Mouse (Mus musculus) midbrain, embryonic 11.5 days (tissue): ENCODE data around the gene Ptpro. TPM values are rescaled to one million over a fixed set of nuclear protein-coding genes. Genes with fewer than 3 reads are reported as not detected.

ENCODE experiments used
- ATAC-seq: fragments of 200-750 bp; cut with Nextera tagmentation; 2 replicates; pipeline ENCODE4 v1.8.0; 2017; ENCODE audit warnings: moderate TSS enrichment, moderate library complexity; ENCODE audit not compliant: low FRiP score
- DNase-seq: peaks from one replicate; pipeline ENCODE4 v3.0.0; 2015; ENCODE audit warnings: low spot score; ENCODE audit errors: missing footprints
- H3K27ac ChIP-seq: fragments of 300-500 bp; sonication (generic); 2 replicates; pipeline ENCODE4 v1.5.1; 2014; ENCODE audit warnings: low read depth, low read length
- H3K27me3 ChIP-seq: fragments of 300-500 bp; sonication (generic); 2 replicates; pipeline ENCODE4 v1.6.1; 2014; ENCODE audit warnings: mild to moderate bottlenecking, low read length, moderate library complexity, mixed read lengths; ENCODE audit not compliant: control insufficient read depth, insufficient read depth
- H3K36me3 ChIP-seq: fragments of 300-500 bp; sonication (generic); 2 replicates; pipeline ENCODE4 v1.6.1; 2014; ENCODE audit warnings: mild to moderate bottlenecking, low read length, moderate library complexity, mixed read lengths; ENCODE audit not compliant: control insufficient read depth, insufficient read depth
- H3K4me1 ChIP-seq: fragments of 300-500 bp; sonication (generic); 2 replicates; pipeline ENCODE4 v1.6.1; 2014; ENCODE audit warnings: low read length; ENCODE audit not compliant: control insufficient read depth, insufficient read depth
- H3K4me2 ChIP-seq: fragments of 300-500 bp; sonication (generic); 2 replicates; pipeline ENCODE4 v1.6.1; 2014; ENCODE audit warnings: mild to moderate bottlenecking, moderate library complexity
- H3K4me3 ChIP-seq: fragments of 300-500 bp; sonication (generic); 2 replicates; pipeline ENCODE4 v1.5.1; 2014; ENCODE audit warnings: low read depth, low read length
- H3K9ac ChIP-seq: fragments of 300-500 bp; sonication (generic); 2 replicates; pipeline ENCODE4 v1.6.1; 2014; ENCODE audit warnings: low read length
- H3K9me3 ChIP-seq: fragments of 300-500 bp; sonication (generic); 2 replicates; pipeline ENCODE4 v1.6.1; 2016; ENCODE audit warnings: low read length; ENCODE audit not compliant: control insufficient read depth
- WGBS: fragments of 180-500 bp; shearing (Covaris S2); extraction: QIAGEN DNeasy Blood & Tissue Kit; methylation state at CpG from one replicate; pipeline ENCODE4 v1.1.7; 2014; 5-methylcytosine and 5-hydroxymethylcytosine counted together
- polyA plus RNA-seq: library from polyadenylated mRNA; unstranded; fragments of >200 nt; fragmentation: Nextera tagmentation; extraction: Ambion mirVana; gene quantifications from 2 replicates; pipeline ENCODE4 v1.2.1, GENCODE M21; 2014

Ptpro gene
- polyA plus RNA-seq, 1 experiment from 2014 or later = 17.5 TPM

DNA sequence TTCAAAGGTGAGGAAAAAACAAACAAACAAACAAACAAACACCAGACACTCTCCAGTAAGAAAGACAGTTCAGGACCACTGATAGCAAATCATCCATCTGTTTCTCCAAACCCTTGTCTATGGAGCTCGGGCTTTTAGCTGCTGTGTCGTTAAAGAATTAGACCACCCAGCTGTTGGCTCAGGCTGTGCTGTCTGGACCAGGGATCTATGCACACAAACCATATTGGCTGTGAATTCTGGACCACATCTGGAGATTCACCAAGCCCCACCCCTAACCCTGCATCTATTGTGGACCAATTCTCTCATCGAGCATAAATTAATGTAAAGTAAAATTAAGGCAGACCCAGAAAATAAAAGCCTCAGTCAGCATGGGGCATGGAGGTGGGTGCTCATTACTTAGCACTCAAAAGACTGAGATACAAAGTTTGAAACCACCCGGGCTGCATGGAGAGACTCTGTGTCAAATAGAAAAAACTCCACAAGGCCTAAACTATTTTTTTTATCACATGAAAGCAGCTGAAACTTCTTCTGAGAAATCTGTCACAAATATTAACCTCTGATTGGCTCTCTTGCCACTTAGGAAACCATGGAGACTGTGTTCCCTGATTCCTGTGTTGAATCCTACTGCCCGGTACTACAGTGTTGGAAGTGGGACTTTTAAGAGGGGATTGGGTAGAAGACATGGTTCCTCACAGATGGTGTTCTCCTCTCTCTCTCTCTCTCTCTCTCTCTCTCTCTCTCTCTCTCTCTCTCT is 91.7 kb downstream of the Ptpro start:
- Histone ChIP-seq H3K27ac (no peak overlapping the region), H3K27me3 (no peaks in the 10 kb centered on the region), H3K36me3 (no peaks in the 10 kb centered on the region), H3K4me2 (no peak overlapping the region), H3K4me3 (no peak overlapping the region), H3K4me1 (no peaks in the 10 kb centered on the region), H3K9me3 (no peaks in the 10 kb centered on the region), H3K9ac (no peak overlapping the region)
- DNase-seq (peak; percentile 65), ATAC-seq (no peak)
- WGBS = 71% methylated on average over 5 of the region's 5 CpGs

DNA sequence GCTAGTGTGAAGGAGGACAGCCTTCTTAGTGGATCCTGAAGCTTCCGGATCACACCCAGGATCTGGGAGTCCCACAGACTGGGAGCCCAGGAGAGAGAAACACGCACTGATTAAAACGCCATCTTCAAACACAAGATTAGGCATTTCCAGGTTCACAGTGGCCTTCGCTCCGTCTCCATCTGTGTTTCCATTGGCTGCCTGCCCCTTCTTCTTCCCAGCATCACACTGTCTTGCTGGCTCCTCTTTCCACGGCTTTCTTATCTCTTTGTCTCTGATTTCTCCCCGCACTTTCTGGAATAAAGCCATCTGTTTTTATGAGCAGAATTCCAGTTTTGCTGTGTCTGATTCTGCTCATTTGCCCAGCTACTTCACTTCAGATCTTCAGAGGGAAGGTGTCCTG is 108.0 kb downstream of the Ptpro start:
- 89% methylated on average over 7 of the region's 7 CpGs for WGBS
- no peak for ATAC-seq
- H3K4me3 ChIP-seq = no peak overlapping the region

DNA sequence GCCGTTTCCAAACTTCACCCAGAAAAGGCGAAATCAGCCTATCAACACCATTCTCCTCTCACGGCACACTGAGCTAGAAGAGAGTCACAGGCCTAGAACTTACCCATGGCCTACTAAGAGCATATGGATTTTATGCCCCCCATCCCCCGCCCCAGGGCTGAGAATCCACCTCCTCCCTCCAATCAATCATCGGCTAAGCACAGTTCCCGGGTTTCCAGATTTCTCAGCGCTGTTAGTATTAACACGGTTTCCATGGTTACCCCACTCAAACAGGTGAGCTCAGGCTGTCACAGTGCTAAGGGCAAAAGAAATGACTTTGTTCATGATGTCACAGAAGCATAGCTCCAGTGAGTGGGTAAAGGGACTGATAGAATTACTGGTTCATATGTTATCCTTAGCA is 110.1 kb downstream of the Ptpro start:
- H3K9ac ChIP-seq = no peak overlapping the region
- H3K4me3 ChIP-seq = no peak overlapping the region
- no peaks in the 10 kb centered on the region for H3K9me3 ChIP-seq
- H3K4me2 ChIP-seq = no peak overlapping the region
- H3K27ac ChIP-seq = no peak overlapping the region
- no peaks in the 10 kb centered on the region for H3K4me1 ChIP-seq
- H3K27me3 ChIP-seq = no peaks in the 10 kb centered on the region
- H3K36me3 ChIP-seq = no peaks in the 10 kb centered on the region
- 71% methylated on average over 8 of the region's 8 CpGs for WGBS
- ATAC-seq = peak; percentile 66; the same call in 1 of the 2 replicates
- DNase-seq = no peak

More for the DNA sequence above, 108.0 kb downstream of the Ptpro start:
- no peaks in the 10 kb centered on the region for H3K36me3 ChIP-seq
- H3K4me1 ChIP-seq = no peaks in the 10 kb centered on the region
- H3K27me3 ChIP-seq = no peaks in the 10 kb centered on the region
- H3K4me2 ChIP-seq = no peak overlapping the region
- H3K9me3 ChIP-seq = no peaks in the 10 kb centered on the region
- no peak overlapping the region for H3K9ac ChIP-seq
- H3K27ac ChIP-seq = no peak overlapping the region
- DNase-seq = no peak

DNA sequence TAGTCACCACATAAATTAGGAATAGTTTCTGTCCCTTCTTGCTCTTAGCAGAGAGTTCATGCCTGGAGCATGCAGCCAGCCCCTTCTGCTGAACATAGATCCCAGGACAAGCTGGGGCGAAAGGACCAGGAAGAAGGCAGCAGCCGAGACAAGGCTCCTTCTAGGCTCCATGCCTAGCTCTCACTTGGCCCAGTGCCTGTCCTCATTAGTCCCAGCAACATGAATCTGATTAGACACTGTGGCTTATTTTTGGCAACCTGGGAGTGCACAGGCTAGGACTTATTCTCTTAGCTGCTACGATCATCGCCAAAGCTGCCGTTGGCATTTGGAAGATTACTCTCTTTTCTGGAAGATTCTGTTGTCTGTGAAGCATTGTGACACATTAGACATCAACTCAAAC is 112.6 kb downstream of the Ptpro start:
- Histone ChIP-seq H3K27ac (no peak overlapping the region), H3K9ac (no peak overlapping the region), H3K4me2 (no peak overlapping the region), H3K36me3 (no peaks in the 10 kb centered on the region), H3K4me3 (no peak overlapping the region), H3K4me1 (no peaks in the 10 kb centered on the region), H3K9me3 (no peaks in the 10 kb centered on the region), H3K27me3 (no peaks in the 10 kb centered on the region)
- 90% methylated on average over 5 of the region's 5 CpGs for WGBS
- DNase-seq (peak; percentile 69), ATAC-seq (no peak)

DNA sequence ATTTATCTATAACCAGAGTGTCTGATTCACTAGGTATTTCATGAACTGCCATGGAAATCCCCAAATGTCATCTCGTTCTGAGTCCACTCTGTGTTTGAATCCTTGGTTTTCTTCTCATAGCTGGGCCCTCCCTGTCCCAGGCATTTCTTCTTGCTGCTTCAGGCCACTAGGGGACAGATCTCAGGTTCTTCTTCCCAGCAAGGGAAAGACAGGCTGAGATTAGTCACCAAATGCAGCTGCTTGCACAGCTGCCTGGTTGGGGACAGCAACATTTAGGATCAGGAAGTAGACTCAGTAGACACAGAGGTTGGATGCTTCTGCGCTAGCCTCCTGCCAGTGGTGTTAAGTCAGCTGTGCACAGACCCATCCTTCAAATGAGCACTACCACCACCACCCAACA is 113.5 kb downstream of the Ptpro start:
- Histone ChIP-seq H3K36me3 (no peaks in the 10 kb centered on the region), H3K4me1 (no peaks in the 10 kb centered on the region), H3K9ac (no peak overlapping the region), H3K4me3 (no peak overlapping the region), H3K4me2 (no peak overlapping the region), H3K27me3 (no peaks in the 10 kb centered on the region), H3K27ac (no peak overlapping the region), H3K9me3 (no peaks in the 10 kb centered on the region)
- 78% methylated on average over 2 of the region's 2 CpGs for WGBS
- ATAC-seq = no peak
- DNase-seq = peak; percentile 72

DNA sequence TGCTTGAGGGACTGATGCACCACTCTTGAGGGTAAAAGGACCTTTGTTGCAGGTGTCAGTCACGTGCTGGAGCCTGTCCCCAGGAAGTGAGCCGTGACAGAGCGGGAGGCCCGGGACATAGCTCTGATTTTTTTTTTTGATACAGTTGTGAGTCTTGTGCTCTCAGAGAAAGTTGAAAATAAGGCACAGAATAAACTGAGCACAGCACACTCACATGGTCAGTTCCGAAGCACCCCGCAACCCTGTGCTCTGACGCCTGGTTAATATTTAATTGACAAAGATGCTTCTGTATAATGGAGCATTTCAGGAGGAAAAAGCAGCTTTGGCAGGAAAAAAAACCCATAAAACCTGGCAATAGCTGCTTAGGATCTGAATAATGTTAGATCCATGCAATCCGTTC is 118.6 kb downstream of the Ptpro start:
- ATAC-seq = no peak
- H3K27ac ChIP-seq = no peak overlapping the region
- H3K27me3 ChIP-seq = no peaks in the 10 kb centered on the region
- no peaks in the 10 kb centered on the region for H3K36me3 ChIP-seq
- 74% methylated on average over 8 of the region's 8 CpGs for WGBS
- no peak overlapping the region for H3K4me2 ChIP-seq
- H3K4me1 ChIP-seq = no peaks in the 10 kb centered on the region
- H3K9ac ChIP-seq = no peak overlapping the region
- no peaks in the 10 kb centered on the region for H3K9me3 ChIP-seq
- H3K4me3 ChIP-seq = no peak overlapping the region
- peak; percentile 45 for DNase-seq

DNA sequence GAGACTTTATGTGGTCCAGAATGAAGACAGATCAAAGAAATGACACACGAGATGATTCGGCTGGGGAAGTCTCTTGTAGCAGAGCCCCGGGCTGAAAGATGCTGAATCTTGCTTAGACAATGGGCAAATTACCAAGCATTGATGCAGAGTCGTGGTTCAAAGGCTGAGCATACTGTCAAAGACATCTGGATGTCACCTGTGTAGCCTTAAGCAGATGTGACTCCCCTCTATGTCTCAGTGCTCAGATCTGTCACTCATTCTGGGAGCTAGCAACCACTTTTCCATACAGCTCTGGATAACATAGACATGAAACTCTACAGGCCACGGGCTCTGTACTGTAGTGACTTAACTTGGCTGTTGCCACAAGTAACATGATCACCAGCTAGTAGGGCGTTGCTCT is 119.3 kb downstream of the Ptpro start:
- H3K36me3 ChIP-seq = no peaks in the 10 kb centered on the region
- no peaks in the 10 kb centered on the region for H3K4me1 ChIP-seq
- no peak for DNase-seq
- H3K9ac ChIP-seq = no peak overlapping the region
- 70% methylated on average over 6 of the region's 6 CpGs for WGBS
- H3K4me2 ChIP-seq = no peak overlapping the region
- H3K27me3 ChIP-seq = no peaks in the 10 kb centered on the region
- H3K27ac ChIP-seq = no peak overlapping the region
- no peaks in the 10 kb centered on the region for H3K9me3 ChIP-seq
- no peak for ATAC-seq
- no peak overlapping the region for H3K4me3 ChIP-seq

DNA sequence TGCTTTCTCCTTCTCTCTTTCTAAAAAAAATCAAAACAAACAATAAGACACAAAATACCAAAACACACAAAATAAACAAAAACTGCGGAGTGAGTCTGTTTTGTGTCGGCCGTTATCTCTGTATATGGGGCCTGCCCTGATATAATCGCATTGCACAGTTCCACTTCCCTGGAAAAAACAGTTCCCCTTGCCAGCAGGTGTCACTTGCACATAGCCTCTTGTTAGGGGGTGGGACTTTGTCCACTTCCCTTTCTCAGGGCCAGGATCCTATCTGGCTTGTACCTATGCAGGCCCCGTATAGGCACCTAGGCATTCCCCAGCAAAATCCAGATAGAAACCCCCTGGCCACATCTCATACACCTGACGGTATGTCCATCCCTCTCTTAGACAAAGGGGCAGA is 121.8 kb downstream of the Ptpro start:
- 90% methylated on average over 6 of the region's 6 CpGs for WGBS
- no peaks in the 10 kb centered on the region for H3K27me3 ChIP-seq
- H3K27ac ChIP-seq = no peak overlapping the region
- no peaks in the 10 kb centered on the region for H3K4me1 ChIP-seq
- no peak overlapping the region for H3K9ac ChIP-seq
- no peaks in the 10 kb centered on the region for H3K36me3 ChIP-seq
- DNase-seq (peak; percentile 51), ATAC-seq (no peak)
- no peaks in the 10 kb centered on the region for H3K9me3 ChIP-seq
- no peak overlapping the region for H3K4me3 ChIP-seq
- no peak overlapping the region for H3K4me2 ChIP-seq

DNA sequence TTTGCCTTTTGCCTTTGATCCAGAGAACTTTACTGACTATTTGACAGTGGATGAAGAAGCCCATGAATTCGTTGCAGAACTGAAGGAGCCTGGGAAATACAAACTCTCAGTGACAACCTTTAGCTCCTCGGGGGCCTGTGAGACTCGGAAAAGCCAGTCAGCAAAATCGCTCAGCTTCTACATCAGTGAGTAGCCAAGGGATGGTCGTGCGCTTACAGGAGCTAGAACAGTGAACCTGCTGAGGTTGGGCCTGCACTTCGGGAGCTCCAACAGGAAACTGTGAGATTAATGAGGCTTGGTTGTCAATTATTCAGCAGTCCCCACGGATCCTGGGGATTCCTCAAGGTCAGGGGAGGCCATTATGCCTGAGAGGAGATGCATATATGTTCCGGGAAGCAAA is 130.4 kb downstream of the Ptpro start:
- no peak overlapping the region for H3K27ac ChIP-seq
- WGBS = 53% methylated on average over 9 of the region's 9 CpGs
- H3K4me2 ChIP-seq = no peak overlapping the region
- H3K9me3 ChIP-seq = no peaks in the 10 kb centered on the region
- peak; percentile 83 for DNase-seq
- H3K9ac ChIP-seq = no peak overlapping the region
- no peak overlapping the region for H3K4me3 ChIP-seq
- H3K4me1 ChIP-seq = no peaks in the 10 kb centered on the region
- H3K27me3 ChIP-seq = no peaks in the 10 kb centered on the region
- no peaks in the 10 kb centered on the region for H3K36me3 ChIP-seq
- ATAC-seq = 0 out of 2 replicates have a peak, but pooled peaks have one; percentile 65
